Mouse (Mus musculus): ENCODE measurements around the gene Gpa33. TPM values are rescaled to one million over a fixed set of nuclear protein-coding genes. Genes with fewer than 3 reads are reported as not detected.

Gene Gpa33
- polyA plus RNA-seq (2012; rRNA removed), result 726 and 814 TPM in 2 replicates

GRCm38 (mm10) chr1:166130224-166130860, at the start of gene Gpa33:
Gpa33 (plus strand) TSS chr1:166130238.

DNA sequence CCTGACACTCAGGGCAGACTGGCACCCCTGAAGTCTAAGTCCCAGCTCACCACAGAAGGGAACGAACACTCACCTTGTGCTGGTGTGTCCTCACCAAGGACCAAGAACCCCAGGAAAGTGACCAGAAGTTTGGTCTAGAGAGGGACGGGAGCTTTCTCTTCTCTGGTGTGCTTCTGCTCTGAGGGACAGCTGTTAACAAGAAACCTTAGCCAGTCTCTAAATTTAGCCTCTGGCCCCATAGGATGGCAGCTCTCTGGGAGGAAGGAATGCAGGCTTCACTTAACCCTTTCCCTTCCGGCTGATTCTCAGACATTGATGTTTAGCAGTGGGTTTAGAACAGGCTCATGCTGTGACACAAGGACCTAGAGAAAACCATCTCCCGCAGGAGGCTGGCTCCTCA, 2.3 kb upstream of the Gpa33 start, which contains the start of gene Dusp27:
Gene Dusp27 (minus strand): TSS at position 204 of the 400 bp plus-strand sequence.

Other genes with a start within 250 kb of the Gpa33 start
- gene Pou2f1, start 127.6 kb upstream of the Gpa33 start, polyA plus RNA-seq (2012; rRNA removed), result 13.3 and 14.3 TPM in 2 replicates
- 0.08 and 0.09 TPM in 2 replicates for gene Dusp27, start 2.3 kb upstream of the Gpa33 start, polyA plus RNA-seq (2012; rRNA removed)
- not detected in 2 replicates for gene Mael, start 108.5 kb downstream of the Gpa33 start, polyA plus RNA-seq (2012; rRNA removed)
- gene Ildr2, start 123.9 kb downstream of the Gpa33 start, polyA plus RNA-seq (2012; rRNA removed), result 0.90 and 0.93 TPM in 2 replicates
- gene Tada1, start 248.9 kb downstream of the Gpa33 start, polyA plus RNA-seq (2012; rRNA removed), result 10.4 and 11.3 TPM in 2 replicates

Data from colon, adult 2 months (tissue).